Mouse (Mus musculus): ENCODE measurements at regions not wholly inside any gene's neighbourhood (a gene's known extent, or its start where the extent isn't known, plus 50 kb on each side); places are given as distances from the start of the nearest gene placed in this dataset.
A peak's percentile ranks its signal among the peaks of the same experiment; 100 is the strongest.
"Not testable (repeated sequence)": the region's sequence is repeated elsewhere in the genome, so short reads cannot be mapped to it uniquely, and the experiment has no call there.

DNA sequence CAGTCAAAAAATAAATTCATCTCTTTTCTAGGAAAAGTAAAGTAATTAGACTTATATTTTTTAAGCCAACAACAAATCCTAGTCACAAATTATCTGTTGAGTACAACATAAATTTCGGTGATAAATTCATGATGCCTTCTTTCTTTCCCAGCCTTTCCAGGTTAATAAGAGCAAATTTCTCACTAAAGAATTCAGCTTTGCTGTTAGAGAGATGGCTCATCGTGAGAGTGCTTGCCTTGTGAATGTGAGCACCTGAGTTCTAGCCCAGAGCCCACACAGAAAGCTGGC lies 125.2 kb upstream of the Intu start:
- Histone ChIP-seq H3K4me1 (no peaks in the 10 kb centered on the region), H3K27me3 (no peaks in the 10 kb centered on the region), H3K9ac (replicated peaks) (no peak overlapping the region), H3K36me3 (no peaks in the 10 kb centered on the region), H3K4me3 (no peak overlapping the region), H3K9me3 (no peaks in the 10 kb centered on the region), H3K4me2 (replicated peaks) (no peak overlapping the region), H3K27ac (replicated peaks) (no peak overlapping the region)
- ATAC-seq (ENCODE audit: low FRiP score, low read depth), result no peak
- WGBS, result 92% methylated on average over 2 of the region's 2 CpGs

DNA sequence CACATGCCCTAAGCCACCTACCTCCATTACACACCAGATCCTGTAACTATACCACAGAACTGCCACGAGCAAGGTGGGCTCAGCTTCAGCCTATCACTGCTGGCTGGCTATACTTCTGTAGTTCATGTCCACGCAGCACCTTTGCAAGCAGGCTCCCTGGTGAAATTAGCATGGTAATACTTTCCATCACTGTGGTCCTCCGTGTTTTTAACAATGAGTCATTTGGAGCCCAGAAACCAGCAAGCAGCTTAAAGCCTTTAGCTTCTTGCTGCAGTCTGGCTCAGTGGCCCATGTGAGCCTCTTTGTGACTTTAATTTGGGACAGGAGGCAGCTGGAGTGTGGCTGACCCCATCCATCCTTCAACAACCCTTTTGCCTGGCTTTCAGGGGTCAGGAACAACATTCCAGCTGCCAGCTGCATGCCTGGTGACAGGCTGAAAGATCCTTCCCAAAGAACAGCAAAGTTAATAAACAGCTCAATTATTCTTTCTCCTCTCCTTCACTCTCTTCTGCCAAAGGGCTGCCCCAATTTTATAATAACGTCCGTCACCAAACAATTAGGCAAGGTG lies 122.1 kb upstream of the Intu start:
- H3K4me1 ChIP-seq, result no peaks in the 10 kb centered on the region
- no peaks in the 10 kb centered on the region for H3K36me3 ChIP-seq
- H3K9me3 ChIP-seq, result no peaks in the 10 kb centered on the region
- 0 out of 2 replicates have a peak, but pooled peaks have one; percentile 49 for ATAC-seq (ENCODE audit: low FRiP score, low read depth)
- H3K4me2 ChIP-seq (replicated peaks), result no peak overlapping the region
- H3K4me3 ChIP-seq, result no peak overlapping the region
- no peak overlapping the region for H3K27ac ChIP-seq (replicated peaks)
- no peak overlapping the region for H3K9ac ChIP-seq (replicated peaks)
- WGBS, result 52% methylated on average over 5 of the region's 5 CpGs
- H3K27me3 ChIP-seq, result no peaks in the 10 kb centered on the region

DNA sequence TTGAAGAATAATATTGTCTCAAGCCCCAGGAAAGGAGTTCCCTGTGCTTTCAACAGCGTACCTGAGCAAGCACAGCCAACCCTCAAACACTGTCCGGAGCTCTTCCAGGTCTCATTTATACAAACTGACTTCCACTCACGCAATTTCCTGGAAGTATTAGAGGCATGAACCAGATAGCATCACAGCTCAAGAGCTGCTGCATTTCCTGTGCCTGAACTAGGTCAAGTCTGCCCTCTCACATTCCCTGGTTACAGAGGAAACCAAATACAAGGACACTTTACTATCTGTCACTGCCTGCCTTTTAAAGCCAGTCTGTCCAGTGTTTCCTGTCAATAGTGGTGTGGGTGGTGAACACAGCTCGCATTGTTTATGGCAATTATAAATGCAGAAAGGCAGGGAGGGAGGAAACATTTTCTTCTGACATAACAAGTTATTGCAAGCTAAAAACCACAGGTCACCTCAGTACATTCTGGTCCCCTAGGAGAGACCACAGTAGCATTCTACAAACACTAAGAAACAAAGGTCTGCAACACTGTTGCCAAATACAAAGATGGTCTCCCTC lies 120.3 kb upstream of the Intu start:
- H3K27ac ChIP-seq (replicated peaks), result no peak overlapping the region
- H3K9me3 ChIP-seq, result no peaks in the 10 kb centered on the region
- H3K4me1 ChIP-seq, result no peaks in the 10 kb centered on the region
- no peak overlapping the region for H3K4me3 ChIP-seq
- no peaks in the 10 kb centered on the region for H3K36me3 ChIP-seq
- no peaks in the 10 kb centered on the region for H3K27me3 ChIP-seq
- ATAC-seq (ENCODE audit: low FRiP score, low read depth), result no peak
- no peak overlapping the region for H3K4me2 ChIP-seq (replicated peaks)
- no peak overlapping the region for H3K9ac ChIP-seq (replicated peaks)
- WGBS, result 87% methylated on average over 4 of the region's 4 CpGs

DNA sequence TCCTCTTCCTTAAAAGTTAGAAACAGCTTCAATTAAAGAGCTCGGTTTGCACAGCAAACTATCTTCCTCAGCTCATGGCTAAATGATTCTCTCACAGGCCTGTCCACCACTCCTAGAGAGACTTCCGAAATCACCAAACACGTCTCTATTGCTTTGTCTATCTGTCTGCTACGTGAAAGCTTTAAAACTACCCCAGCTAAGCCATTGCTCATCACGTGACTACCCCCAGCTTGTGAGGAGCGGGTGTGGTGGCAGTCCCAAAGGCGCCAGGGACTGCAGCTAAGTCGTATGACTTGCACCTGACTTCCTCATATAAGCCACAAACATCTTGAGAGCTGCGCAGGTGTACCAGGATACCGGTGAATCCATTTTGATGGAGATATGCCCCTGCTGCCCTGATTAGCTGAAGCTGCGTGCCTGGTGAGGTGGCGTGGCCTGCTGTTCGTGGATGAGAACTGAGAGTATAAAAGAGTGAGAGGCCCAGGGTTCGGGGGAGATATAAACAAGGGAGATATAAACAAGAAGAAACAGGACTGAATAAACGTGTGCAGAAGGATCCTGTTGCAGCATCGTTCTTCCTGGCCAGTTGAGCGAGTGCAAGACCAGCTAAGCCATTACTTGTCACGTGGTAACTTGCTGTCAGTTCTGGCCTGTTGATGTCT lies 105.8 kb upstream of the Intu start:
- not testable (repeated sequence) for H3K9me3 ChIP-seq; H3K9ac ChIP-seq (replicated peaks); H3K4me1 ChIP-seq; H3K4me3 ChIP-seq; ATAC-seq (ENCODE audit: low FRiP score, low read depth); H3K27me3 ChIP-seq; H3K36me3 ChIP-seq; H3K27ac ChIP-seq (replicated peaks)
- peak overlapping the region; percentile 30 for H3K4me2 ChIP-seq (replicated peaks)
- 64% methylated on average over 18 of the region's 18 CpGs for WGBS

DNA sequence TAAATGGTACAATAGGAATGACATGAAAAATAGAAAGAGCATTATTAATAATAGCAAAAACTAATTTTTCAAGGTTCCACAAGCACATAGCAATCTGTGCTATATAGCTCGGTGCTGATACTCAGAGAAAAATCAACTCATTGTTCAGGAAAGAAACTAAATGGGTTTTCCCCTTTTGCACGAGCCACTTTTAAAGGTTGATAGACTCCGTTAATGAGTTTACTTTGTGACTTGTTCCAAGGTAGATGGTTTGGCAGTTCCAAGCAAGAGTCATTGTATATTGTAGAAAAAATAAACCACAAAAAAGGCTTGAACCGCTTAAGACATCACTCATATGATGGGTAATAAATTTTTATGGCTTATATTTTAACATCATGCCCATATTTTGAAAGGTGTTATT lies 105.0 kb upstream of the Intu start:
- Histone ChIP-seq H3K4me3 (no peak overlapping the region), H3K9ac (replicated peaks) (no peak overlapping the region), H3K36me3 (no peaks in the 10 kb centered on the region), H3K27ac (replicated peaks) (no peak overlapping the region), H3K9me3 (no peaks in the 10 kb centered on the region), H3K27me3 (no peaks in the 10 kb centered on the region), H3K4me1 (no peaks in the 10 kb centered on the region), H3K4me2 (replicated peaks) (no peak overlapping the region)
- no peak for ATAC-seq (ENCODE audit: low FRiP score, low read depth)
- WGBS, result 90% methylated on average over 4 of the region's 4 CpGs

DNA sequence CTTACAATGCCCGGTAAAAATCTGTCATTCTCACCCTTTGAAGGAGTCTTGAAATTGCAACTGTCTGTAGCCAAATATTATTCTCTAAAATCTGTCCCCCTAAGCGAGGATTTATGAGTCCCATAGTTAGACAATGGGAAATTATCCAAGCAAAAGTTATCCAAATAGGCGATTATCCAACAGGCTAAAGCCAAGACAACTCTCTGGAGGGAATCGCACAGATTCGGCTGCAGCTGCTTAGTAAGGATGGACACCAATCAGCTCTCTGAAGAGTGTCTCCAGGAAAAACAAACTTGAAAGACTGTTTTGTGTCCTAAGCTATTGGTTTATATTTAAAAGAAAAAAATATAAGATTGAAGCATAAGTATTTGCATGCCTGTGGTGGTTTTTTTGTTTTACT lies 103.1 kb upstream of the Intu start:
- H3K9ac ChIP-seq (replicated peaks), result no peak overlapping the region
- H3K27me3 ChIP-seq, result no peaks in the 10 kb centered on the region
- H3K4me2 ChIP-seq (replicated peaks), result no peak overlapping the region
- H3K36me3 ChIP-seq, result no peaks in the 10 kb centered on the region
- no peak overlapping the region for H3K27ac ChIP-seq (replicated peaks)
- no peak for ATAC-seq (ENCODE audit: low FRiP score, low read depth)
- WGBS, result 77% methylated on average over 5 of the region's 5 CpGs
- H3K4me3 ChIP-seq, result no peak overlapping the region
- no peaks in the 10 kb centered on the region for H3K9me3 ChIP-seq
- H3K4me1 ChIP-seq, result no peaks in the 10 kb centered on the region

DNA sequence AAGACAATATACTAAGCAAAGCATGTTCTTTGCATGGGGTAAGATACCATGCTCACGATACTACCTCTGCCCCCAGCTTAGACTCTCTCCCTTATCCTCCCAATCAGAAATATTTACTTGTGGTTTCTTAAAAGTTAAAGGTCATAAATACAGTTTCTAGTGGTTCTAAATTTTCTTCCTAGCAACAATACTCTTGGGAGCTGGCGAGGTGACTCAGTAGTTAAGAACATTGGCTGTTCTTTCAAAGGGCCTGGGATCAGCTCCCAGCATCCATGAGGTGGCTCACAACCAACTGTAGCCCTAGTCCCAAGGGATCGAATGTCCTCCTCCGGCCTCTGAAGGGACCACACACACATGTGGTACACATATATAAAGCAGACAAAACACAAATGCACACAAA lies 92.8 kb upstream of the Intu start:
- Histone ChIP-seq H3K9ac (replicated peaks) (no peak overlapping the region), H3K27me3 (no peaks in the 10 kb centered on the region), H3K4me3 (no peak overlapping the region), H3K4me1 (no peaks in the 10 kb centered on the region), H3K27ac (replicated peaks) (no peak overlapping the region), H3K9me3 (no peaks in the 10 kb centered on the region), H3K36me3 (no peaks in the 10 kb centered on the region), H3K4me2 (replicated peaks) (no peak overlapping the region)
- no peak for ATAC-seq (ENCODE audit: low FRiP score, low read depth)
- WGBS, result 95% methylated on average over 4 of the region's 4 CpGs

DNA sequence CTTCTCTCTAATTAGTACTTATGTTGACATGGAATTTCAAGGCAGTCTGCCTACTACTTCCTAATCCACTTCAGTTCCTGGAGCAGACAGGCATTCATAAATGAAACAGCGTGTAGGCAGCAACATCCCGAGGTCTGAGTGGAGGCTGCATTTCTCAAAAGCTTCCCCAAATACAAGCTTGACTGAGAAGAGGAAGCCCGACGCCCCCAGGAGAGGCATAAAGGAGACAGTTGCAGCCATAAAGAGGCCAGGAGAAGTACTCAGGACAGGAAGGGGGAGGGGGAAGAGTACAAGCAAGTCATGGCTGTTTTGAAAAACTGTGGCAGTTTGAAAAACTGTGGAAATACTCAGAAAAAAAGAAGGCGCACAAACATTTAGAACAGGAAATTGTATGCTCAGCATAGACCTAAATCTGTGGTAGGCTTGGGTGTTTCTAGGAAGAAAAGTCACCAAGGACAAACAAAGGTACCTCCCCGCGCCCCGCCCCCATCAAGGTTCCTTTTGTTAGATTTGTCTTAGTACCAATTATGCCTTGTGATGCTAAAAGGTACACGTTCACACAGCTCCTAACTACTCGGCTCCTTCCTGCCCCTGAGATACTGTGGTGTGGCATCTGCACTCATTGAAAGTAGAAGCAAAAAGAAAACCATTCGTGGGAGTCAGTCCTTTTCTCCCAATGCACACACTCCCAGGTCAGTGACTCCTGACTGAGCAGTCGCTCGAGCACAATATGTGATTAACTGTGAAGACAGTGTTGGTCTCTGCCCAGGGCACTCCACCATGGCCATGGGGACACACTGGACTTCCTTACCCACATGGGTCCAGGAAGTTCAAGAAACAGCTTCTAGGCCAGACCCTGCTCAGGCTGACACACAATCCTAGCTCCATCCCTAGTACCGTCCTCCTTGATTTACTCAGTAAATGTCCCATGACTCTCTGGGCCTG lies 89.7 kb upstream of the Intu start:
- no peaks in the 10 kb centered on the region for H3K9me3 ChIP-seq
- no peak overlapping the region for H3K4me2 ChIP-seq (replicated peaks)
- H3K27me3 ChIP-seq, result no peaks in the 10 kb centered on the region
- no peak overlapping the region for H3K27ac ChIP-seq (replicated peaks)
- WGBS, result 62% methylated on average over 14 of the region's 14 CpGs
- no peak for ATAC-seq (ENCODE audit: low FRiP score, low read depth)
- H3K4me1 ChIP-seq, result no peaks in the 10 kb centered on the region; the same call in 1 of the 2 replicates
- H3K36me3 ChIP-seq, result no peaks in the 10 kb centered on the region
- no peak overlapping the region for H3K9ac ChIP-seq (replicated peaks)
- no peak overlapping the region for H3K4me3 ChIP-seq

DNA sequence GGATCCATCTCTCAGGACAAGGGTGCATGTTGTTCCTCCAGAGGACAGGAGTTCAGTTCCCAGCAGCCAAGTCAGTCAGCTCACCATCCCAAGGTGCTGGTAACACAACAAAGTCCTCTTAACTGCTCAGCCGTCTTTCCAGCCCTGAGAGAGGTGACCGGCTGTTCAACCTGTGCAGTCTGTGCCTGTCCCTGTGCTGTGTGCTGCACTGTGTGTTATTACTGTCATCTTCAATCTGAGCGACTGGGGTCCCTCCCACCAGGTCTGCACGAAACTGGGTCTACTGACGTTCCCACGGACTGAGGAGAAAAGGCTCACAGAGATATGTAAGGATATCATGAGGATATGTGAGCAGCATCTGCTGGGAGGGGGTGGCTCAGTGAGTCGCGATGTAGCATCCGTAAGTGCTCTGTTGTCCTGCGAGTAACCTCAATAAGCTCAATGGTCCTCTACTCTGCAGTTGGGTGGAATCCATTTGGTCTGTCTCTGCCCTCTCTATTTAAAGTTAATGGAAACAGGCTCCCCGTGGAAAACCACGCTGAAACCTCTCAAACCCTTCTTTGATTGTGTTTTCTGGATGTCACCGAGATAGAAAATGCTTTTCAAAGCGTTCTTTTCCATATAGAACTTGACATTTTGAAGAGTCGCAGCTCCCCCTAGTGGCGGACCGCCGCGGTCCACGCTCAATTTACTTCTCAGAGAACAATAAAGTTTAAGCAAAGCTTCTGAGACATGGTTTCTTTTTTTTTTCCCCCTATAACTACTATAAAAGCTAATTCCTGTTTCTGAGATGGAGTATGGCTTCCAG lies 87.1 kb upstream of the Intu start:
- H3K4me3 ChIP-seq, result no peak overlapping the region
- no peaks in the 10 kb centered on the region for H3K9me3 ChIP-seq
- no peaks in the 10 kb centered on the region for H3K36me3 ChIP-seq
- peak; percentile 47; the same call in 1 of the 2 replicates for ATAC-seq (ENCODE audit: low FRiP score, low read depth)
- no peaks in the 10 kb centered on the region for H3K27me3 ChIP-seq
- H3K4me1 ChIP-seq, result no peaks in the 10 kb centered on the region; the same call in 1 of the 2 replicates
- peak overlapping the region; percentile 38 for H3K4me2 ChIP-seq (replicated peaks)
- WGBS, result 34% methylated on average over 20 of the region's 20 CpGs
- H3K9ac ChIP-seq (replicated peaks), result no peak overlapping the region
- 0 out of 2 replicates have a peak overlapping the region, but pooled peaks have one; percentile 7 for H3K27ac ChIP-seq (replicated peaks)

DNA sequence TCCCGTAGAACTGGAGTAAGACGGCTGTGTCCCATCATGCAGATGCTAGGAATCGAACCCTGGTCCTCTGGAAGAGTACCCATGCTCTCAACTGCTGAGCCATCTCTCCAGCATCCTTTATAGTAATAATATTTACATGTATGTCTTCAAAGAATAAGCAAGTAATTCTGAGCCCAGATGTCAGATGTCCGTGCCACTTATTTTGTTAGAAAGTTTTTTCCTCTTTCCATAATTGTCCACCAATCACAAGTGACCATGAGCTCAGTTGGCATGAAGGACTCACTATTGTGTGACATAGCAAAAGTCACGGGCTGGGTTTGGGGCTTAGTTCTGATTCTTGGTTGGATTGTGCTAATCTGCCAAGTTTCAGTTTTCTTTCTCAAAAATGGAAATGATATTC lies 78.1 kb upstream of the Intu start:
- WGBS, result 91% methylated on average over 5 of the region's 5 CpGs
- Histone ChIP-seq H3K4me1 (no peaks in the 10 kb centered on the region), H3K9me3 (no peaks in the 10 kb centered on the region), H3K9ac (replicated peaks) (no peak overlapping the region), H3K27ac (replicated peaks) (no peak overlapping the region), H3K36me3 (no peaks in the 10 kb centered on the region), H3K4me2 (replicated peaks) (no peak overlapping the region), H3K27me3 (no peaks in the 10 kb centered on the region), H3K4me3 (no peak overlapping the region)
- ATAC-seq (ENCODE audit: low FRiP score, low read depth), result no peak

DNA sequence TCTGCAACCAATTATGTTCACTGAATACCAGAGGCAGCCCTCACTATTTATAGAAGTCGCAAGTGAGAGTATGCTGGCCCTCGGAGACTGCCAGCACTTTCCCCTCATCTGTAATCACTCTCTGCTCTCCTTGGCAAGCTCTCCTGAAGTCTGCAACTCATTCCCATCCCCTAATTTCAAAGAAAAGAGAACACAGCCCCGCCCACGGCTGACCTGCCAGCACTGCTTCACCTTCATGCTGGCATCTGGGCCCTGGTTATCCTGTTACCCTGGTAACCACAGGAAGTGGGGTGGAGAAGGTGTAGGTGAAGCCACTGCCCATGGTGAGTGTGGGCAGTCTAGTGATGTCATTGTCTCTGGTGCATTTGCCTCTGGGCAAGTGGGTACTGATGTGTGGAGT lies 77.5 kb upstream of the Intu start:
- WGBS, result 57% methylated on average over 4 of the region's 4 CpGs
- H3K27ac ChIP-seq (replicated peaks), result no peak overlapping the region
- H3K4me2 ChIP-seq (replicated peaks), result no peak overlapping the region
- no peaks in the 10 kb centered on the region for H3K36me3 ChIP-seq
- ATAC-seq (ENCODE audit: low FRiP score, low read depth), result no peak
- no peaks in the 10 kb centered on the region for H3K27me3 ChIP-seq
- no peak overlapping the region for H3K9ac ChIP-seq (replicated peaks)
- no peak overlapping the region for H3K4me3 ChIP-seq
- H3K9me3 ChIP-seq, result no peaks in the 10 kb centered on the region
- no peaks in the 10 kb centered on the region for H3K4me1 ChIP-seq

Data from midbrain, embryonic 12.5 days (tissue).